ENCODE assay signal across 13 mouse cellular contexts in the genomic region with DNA sequence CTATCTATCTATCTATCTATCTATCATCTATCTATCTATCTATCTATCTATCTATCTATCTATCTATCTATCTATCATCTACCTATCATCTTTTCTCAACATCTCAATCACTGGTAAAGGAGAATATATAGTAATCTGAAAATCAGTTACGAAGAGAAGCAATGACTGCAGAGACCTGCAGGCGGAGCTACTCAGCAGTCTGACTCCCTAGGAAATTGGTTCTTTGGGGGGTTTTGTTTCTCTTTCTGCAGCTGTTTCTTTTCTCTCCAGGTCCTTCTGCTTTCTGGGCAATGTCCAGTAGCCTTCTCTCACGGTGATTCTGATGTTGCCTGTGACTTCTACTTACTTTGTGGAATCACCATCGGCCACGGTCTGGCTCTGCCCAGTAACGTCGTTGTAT.
A peak's percentile ranks its signal among the peaks of the same experiment; 100 is the strongest.
DNase-seq lines count a peak whose midpoint lies in the region; ATAC-seq and TF ChIP-seq lines count a peak whose summit lies in the region.
"Had no signal": no experiment of that assay in that cellular context is flagged by ENCODE, and none has a peak within 500 bp of the region (broad histone marks: within the 10 kb centered on the region; RNA-seq: fewer than 3 reads in every experiment).

No protein-coding gene starts in this region.

- H3K4me2 ChIP-seq in forebrain, embryonic 14.5 days (ENCODE audit: low read length), result no peak overlapping the region
- H3K4me2 ChIP-seq in forebrain, embryonic 16.5 days (ENCODE audit: low read length), result no peak overlapping the region
- H3K4me2 ChIP-seq in kidney, postnatal 0 days (ENCODE audit: low read length), result 0 out of 2 replicates have a peak overlapping the region, but pooled peaks have one; percentile 23
- no peak overlapping the region for H3K4me2 ChIP-seq in midbrain, embryonic 14.5 days (ENCODE audit: low read length)
- no peak overlapping the region for H3K4me2 ChIP-seq in midbrain, embryonic 13.5 days (replicated peaks)
- H3K4me2 ChIP-seq in stomach, postnatal 0 days (replicated peaks; ENCODE audit: low read depth), result no peak overlapping the region
- H3K4me2 ChIP-seq: heart, embryonic 15.5 days; hindbrain, embryonic 15.5 days; liver, embryonic 13.5 days had no signal

- TF ChIP-seq EP300 in stomach, postnatal 0 days (optimal IDR thresholded peaks at IDR 0.05), result no peak

- H3K4me1 ChIP-seq in forebrain, embryonic 14.5 days (ENCODE audit: control insufficient read depth, insufficient read depth, low read length), result 0 out of 2 replicates have a peak, but pooled peaks cover 3% of the 10 kb centered on the region
- H3K4me1 ChIP-seq in forebrain, embryonic 16.5 days (replicated peaks; ENCODE audit: control insufficient read depth, insufficient read depth, low read length), result peaks cover 8% of the 10 kb centered on the region
- no peaks in the 10 kb centered on the region for H3K4me1 ChIP-seq in kidney, postnatal 0 days (replicated peaks; ENCODE audit: insufficient read depth, low read length)
- no peaks in the 10 kb centered on the region for H3K4me1 ChIP-seq in midbrain, embryonic 14.5 days (ENCODE audit: control insufficient read depth, insufficient read depth, low read length)
- peaks cover 8% of the 10 kb centered on the region for H3K4me1 ChIP-seq in midbrain, embryonic 13.5 days (replicated peaks)
- H3K4me1 ChIP-seq in stomach, postnatal 0 days (replicated peaks; ENCODE audit: control insufficient read depth, insufficient read depth), result no peaks in the 10 kb centered on the region
- H3K4me1 ChIP-seq: liver, embryonic 13.5 days had no signal

- DNase-seq in forebrain, embryonic 14.5 days (ENCODE audit: low spot score), result peak; percentile 9
- DNase-seq in kidney, postnatal 0 days (ENCODE audit: low spot score), result peak; percentile 90
- DNase-seq in kidney, postnatal 25 days, result no peak
- peak; percentile 19 for DNase-seq in midbrain, embryonic 14.5 days
- no peak for DNase-seq in stomach, postnatal 0 days (ENCODE audit: low spot score)
- DNase-seq in right cerebral cortex, postnatal 10 days (ENCODE audit: low spot score in 2 of 2), result no peak
- DNase-seq: cerebellum, adult 11-12 months; liver, embryonic 13.5 days; right cerebral cortex, adult 18-20 months had no signal

- no peaks in the 10 kb centered on the region for H3K9me3 ChIP-seq in forebrain, embryonic 14.5 days (replicated peaks; ENCODE audit: control insufficient read depth, low read length)
- H3K9me3 ChIP-seq in forebrain, embryonic 16.5 days (ENCODE audit: control insufficient read depth, low read length), result no peaks in the 10 kb centered on the region
- no peaks in the 10 kb centered on the region for H3K9me3 ChIP-seq in kidney, postnatal 0 days (replicated peaks; ENCODE audit: low read length)
- H3K9me3 ChIP-seq in midbrain, embryonic 14.5 days (ENCODE audit: control insufficient read depth, low read length), result no peaks in the 10 kb centered on the region
- no peaks in the 10 kb centered on the region for H3K9me3 ChIP-seq in midbrain, embryonic 13.5 days
- H3K9me3 ChIP-seq in stomach, postnatal 0 days (ENCODE audit: control insufficient read depth, low read length), result no peaks in the 10 kb centered on the region
- H3K9me3 ChIP-seq: heart, embryonic 15.5 days; hindbrain, embryonic 15.5 days; liver, embryonic 13.5 days had no signal

- no peak for ATAC-seq in forebrain, embryonic 14.5 days
- ATAC-seq in forebrain, embryonic 16.5 days, result no peak
- ATAC-seq in kidney, postnatal 0 days (replicated peaks; ENCODE audit: low FRiP score, low read depth), result no peak
- no peak for ATAC-seq in midbrain, embryonic 14.5 days (ENCODE audit: low FRiP score, low TSS enrichment)
- no peak for ATAC-seq in midbrain, embryonic 13.5 days
- ATAC-seq in stomach, postnatal 0 days (ENCODE audit: low FRiP score, low TSS enrichment), result no peak

- no peak overlapping the region for H3K4me3 ChIP-seq in forebrain, embryonic 14.5 days (ENCODE audit: low read depth, low read length)
- H3K4me3 ChIP-seq in forebrain, embryonic 16.5 days (replicated peaks; ENCODE audit: low read length), result no peak overlapping the region
- H3K4me3 ChIP-seq in kidney, postnatal 0 days (replicated peaks; ENCODE audit: low read depth, low read length), result no peak overlapping the region
- H3K4me3 ChIP-seq in midbrain, embryonic 14.5 days (replicated peaks; ENCODE audit: low read depth, low read length), result no peak overlapping the region
- no peak overlapping the region for H3K4me3 ChIP-seq in midbrain, embryonic 13.5 days (replicated peaks)
- H3K4me3 ChIP-seq in stomach, postnatal 0 days (ENCODE audit: low read depth, low read length), result no peak overlapping the region
- H3K4me3 ChIP-seq: heart, embryonic 15.5 days; hindbrain, embryonic 15.5 days; liver, embryonic 13.5 days had no signal

- 86% methylated on average over 7 of the region's 7 CpGs for WGBS in forebrain, embryonic 14.5 days
- 80% methylated on average over 7 of the region's 7 CpGs for WGBS in forebrain, embryonic 16.5 days
- WGBS in kidney, postnatal 0 days, result 52% methylated on average over 7 of the region's 7 CpGs
- 85% methylated on average over 7 of the region's 7 CpGs for WGBS in midbrain, embryonic 14.5 days
- WGBS in midbrain, embryonic 13.5 days, result 87% methylated on average over 7 of the region's 7 CpGs
- 69% methylated on average over 7 of the region's 7 CpGs for WGBS in stomach, postnatal 0 days

- no peak overlapping the region for H3K27ac ChIP-seq in forebrain, embryonic 14.5 days (ENCODE audit: low read depth, low read length)
- no peak overlapping the region for H3K27ac ChIP-seq in forebrain, embryonic 16.5 days (ENCODE audit: low read length)
- H3K27ac ChIP-seq in kidney, postnatal 0 days, result no peak overlapping the region
- no peak overlapping the region for H3K27ac ChIP-seq in midbrain, embryonic 14.5 days (replicated peaks; ENCODE audit: low read depth, low read length)
- no peak overlapping the region for H3K27ac ChIP-seq in midbrain, embryonic 13.5 days
- no peak overlapping the region for H3K27ac ChIP-seq in stomach, postnatal 0 days (replicated peaks)
- H3K27ac ChIP-seq: heart, embryonic 15.5 days; hindbrain, embryonic 15.5 days; liver, embryonic 13.5 days had no signal

- no peaks in the 10 kb centered on the region for H3K36me3 ChIP-seq in forebrain, embryonic 14.5 days (ENCODE audit: control insufficient read depth, insufficient read depth, low read length)
- H3K36me3 ChIP-seq in forebrain, embryonic 16.5 days (ENCODE audit: control insufficient read depth, insufficient read depth), result no peaks in the 10 kb centered on the region
- no peaks in the 10 kb centered on the region for H3K36me3 ChIP-seq in kidney, postnatal 0 days (ENCODE audit: insufficient read depth, low read length)
- no peaks in the 10 kb centered on the region for H3K36me3 ChIP-seq in midbrain, embryonic 14.5 days (ENCODE audit: control insufficient read depth, insufficient read depth, low read length)
- no peaks in the 10 kb centered on the region for H3K36me3 ChIP-seq in midbrain, embryonic 13.5 days
- no peaks in the 10 kb centered on the region for H3K36me3 ChIP-seq in stomach, postnatal 0 days (ENCODE audit: control insufficient read depth, insufficient read depth, low read length)
- H3K36me3 ChIP-seq: heart, embryonic 15.5 days; hindbrain, embryonic 15.5 days; liver, embryonic 13.5 days had no signal

- H3K27me3 ChIP-seq in forebrain, embryonic 14.5 days (replicated peaks; ENCODE audit: control insufficient read depth, insufficient read depth, low read length), result no peaks in the 10 kb centered on the region
- H3K27me3 ChIP-seq in forebrain, embryonic 16.5 days (replicated peaks; ENCODE audit: control insufficient read depth, insufficient read depth, low read length), result no peaks in the 10 kb centered on the region
- H3K27me3 ChIP-seq in kidney, postnatal 0 days (ENCODE audit: insufficient read depth, low read length), result no peaks in the 10 kb centered on the region
- H3K27me3 ChIP-seq in midbrain, embryonic 14.5 days (ENCODE audit: control insufficient read depth, insufficient read depth, low read length), result peaks cover 8% of the 10 kb centered on the region; the same call in 1 of the 2 replicates
- peaks cover 34% of the 10 kb centered on the region for H3K27me3 ChIP-seq in midbrain, embryonic 13.5 days
- H3K27me3 ChIP-seq in stomach, postnatal 0 days (ENCODE audit: control insufficient read depth, insufficient read depth, low read length), result no peaks in the 10 kb centered on the region
- H3K27me3 ChIP-seq: heart, embryonic 15.5 days; hindbrain, embryonic 15.5 days; liver, embryonic 13.5 days had no signal

- TF ChIP-seq CTCF in kidney, postnatal 0 days (IDR thresholded peaks at IDR 0.05; ENCODE audit: low read depth), result peak; percentile 70
- TF ChIP-seq CTCF in stomach, postnatal 0 days (IDR thresholded peaks at IDR 0.05; ENCODE audit: low read depth), result peak; percentile 67

- H3K9ac ChIP-seq in forebrain, embryonic 14.5 days (ENCODE audit: low read length), result no peak overlapping the region
- no peak overlapping the region for H3K9ac ChIP-seq in forebrain, embryonic 16.5 days (replicated peaks; ENCODE audit: low read depth, low read length)
- H3K9ac ChIP-seq in kidney, postnatal 0 days (ENCODE audit: low read depth, low read length), result no peak overlapping the region
- H3K9ac ChIP-seq in midbrain, embryonic 14.5 days (replicated peaks; ENCODE audit: low read length), result no peak overlapping the region
- H3K9ac ChIP-seq in midbrain, embryonic 13.5 days (replicated peaks), result no peak overlapping the region
- no peak overlapping the region for H3K9ac ChIP-seq in stomach, postnatal 0 days (ENCODE audit: low read length)
- H3K9ac ChIP-seq: heart, embryonic 15.5 days; hindbrain, embryonic 15.5 days; liver, embryonic 13.5 days had no signal

Comparison
In these comparisons a context has a peak if more than half of its experiments do, and no peak if none do; other contexts are left out.
1. DNase-seq: peak in forebrain, embryonic 14.5 days (single experiment), kidney, postnatal 0 days (single experiment) and midbrain, embryonic 14.5 days (single experiment); none in kidney, postnatal 25 days (0 of 2), stomach, postnatal 0 days (single experiment) and right cerebral cortex, postnatal 10 days (0 of 2).